Mouse (Mus musculus) liver, embryonic 12.5 days (tissue): ENCODE measurements at regions not wholly inside any gene's neighbourhood (a gene's known extent, or its start where the extent isn't known, plus 50 kb on each side); places are given as distances from the start of the nearest gene placed in this dataset.

Source experiments
- ATAC-seq: fragments of 200-750 bp; cut with Nextera tagmentation; 2 replicates; pipeline ENCODE4 v1.8.0; 2017; ENCODE audit warnings: moderate number of reproducible peaks, mild to moderate bottlenecking, moderate library complexity
- H3K27ac ChIP-seq: fragments of 300-500 bp; sonication (generic); 2 replicates; pipeline ENCODE4 v1.5.1; 2016; ENCODE audit warnings: mild to moderate bottlenecking
- H3K27me3 ChIP-seq: fragments of 300-500 bp; sonication (generic); replicated peaks from 2 replicates; pipeline ENCODE4 v1.6.1; 2016; ENCODE audit warnings: mild to moderate bottlenecking, moderate library complexity
- H3K36me3 ChIP-seq: fragments of 300-500 bp; sonication (generic); 2 replicates; pipeline ENCODE4 v1.6.1; 2016; ENCODE audit warnings: mild to moderate bottlenecking, moderate library complexity
- H3K4me1 ChIP-seq: fragments of 300-500 bp; sonication (generic); 2 replicates; pipeline ENCODE4 v1.6.1; 2016
- H3K4me2 ChIP-seq: fragments of 300-500 bp; sonication (generic); 2 replicates; pipeline ENCODE4 v1.6.1; 2016; ENCODE audit warnings: mild to moderate bottlenecking, moderate library complexity
- H3K4me3 ChIP-seq: fragments of 300-500 bp; sonication (generic); 2 replicates; pipeline ENCODE4 v1.5.1; 2016; ENCODE audit warnings: mild to moderate bottlenecking, moderate library complexity
- H3K9ac ChIP-seq: fragments of 300-500 bp; sonication (generic); 2 replicates; pipeline ENCODE4 v1.6.1; 2016; ENCODE audit warnings: mild to moderate bottlenecking, moderate library complexity
- H3K9me3 ChIP-seq: fragments of 300-500 bp; sonication (generic); replicated peaks from 2 replicates; pipeline ENCODE4 v1.6.1; 2016; ENCODE audit warnings: mild to moderate bottlenecking, moderate library complexity
- WGBS: fragments of 180-500 bp; shearing (Covaris S2); methylation state at CpG from one replicate; pipeline ENCODE4 v1.1.7; 2016; ENCODE audit not compliant: insufficient replicate concordance; 5-methylcytosine and 5-hydroxymethylcytosine counted together

GRCm38 (mm10) chr7:71472384-71473141, 121.3 kb upstream of the Gm10295 start:
- 61% methylated on average over 12 of the region's 12 CpGs for WGBS
- H3K9me3 ChIP-seq, result no peaks in the 10 kb centered on the region
- H3K36me3 ChIP-seq, result no peaks in the 10 kb centered on the region
- H3K9ac ChIP-seq, result no peak overlapping the region
- peaks cover 5% of the 10 kb centered on the region; the same call in 1 of the 2 replicates for H3K4me1 ChIP-seq
- no peak overlapping the region for H3K4me2 ChIP-seq
- 0 out of 2 replicates have a peak overlapping the region, but pooled peaks have one; percentile 14 for H3K27ac ChIP-seq
- ATAC-seq, result no peak
- no peak overlapping the region for H3K4me3 ChIP-seq
- no peaks in the 10 kb centered on the region for H3K27me3 ChIP-seq

DNA sequence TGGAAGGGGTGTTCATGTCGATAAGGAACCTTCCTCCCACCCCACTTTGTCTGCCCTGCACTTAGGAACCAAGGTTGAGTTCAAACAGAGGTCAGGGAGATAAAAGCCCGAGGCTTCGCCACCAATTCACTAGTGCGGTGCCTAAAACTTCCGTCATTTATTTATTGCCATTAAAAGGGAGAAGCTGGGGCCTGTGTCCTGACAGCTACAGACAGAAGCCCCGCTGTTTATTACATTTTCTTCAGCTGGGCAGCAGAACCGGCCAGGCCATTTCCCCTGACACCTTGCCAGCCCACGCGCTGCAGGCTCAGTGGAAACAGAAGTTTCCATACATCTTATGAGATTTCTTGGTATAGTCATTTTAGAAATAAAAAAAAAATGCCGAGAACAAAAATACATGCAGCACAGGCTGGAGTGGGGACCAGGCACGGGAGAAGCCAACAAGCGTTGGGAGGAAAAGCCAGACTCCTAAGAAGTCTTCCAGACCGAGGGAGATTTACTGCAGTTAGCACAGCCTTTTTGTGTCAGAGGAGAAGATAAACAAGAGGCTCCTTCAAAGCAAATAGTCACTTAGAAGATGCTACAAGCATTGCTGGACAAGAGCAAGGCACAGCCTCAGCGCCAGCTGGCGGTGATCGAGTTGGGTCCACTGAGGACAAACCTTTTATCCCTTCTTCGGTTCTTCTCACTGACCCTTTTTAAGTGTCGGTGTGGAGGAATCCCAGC, 120.5 kb upstream of the Gm10295 start:
- ATAC-seq, result no peak
- peaks cover 5% of the 10 kb centered on the region; the same call in 1 of the 2 replicates for H3K4me1 ChIP-seq
- 38% methylated on average over 18 of the region's 18 CpGs for WGBS
- no peak overlapping the region for H3K4me2 ChIP-seq
- H3K36me3 ChIP-seq, result no peaks in the 10 kb centered on the region
- H3K27me3 ChIP-seq, result no peaks in the 10 kb centered on the region
- no peaks in the 10 kb centered on the region for H3K9me3 ChIP-seq
- 0 out of 2 replicates have a peak overlapping the region, but pooled peaks have one; percentile 14 for H3K27ac ChIP-seq
- H3K9ac ChIP-seq, result no peak overlapping the region
- H3K4me3 ChIP-seq, result no peak overlapping the region

DNA sequence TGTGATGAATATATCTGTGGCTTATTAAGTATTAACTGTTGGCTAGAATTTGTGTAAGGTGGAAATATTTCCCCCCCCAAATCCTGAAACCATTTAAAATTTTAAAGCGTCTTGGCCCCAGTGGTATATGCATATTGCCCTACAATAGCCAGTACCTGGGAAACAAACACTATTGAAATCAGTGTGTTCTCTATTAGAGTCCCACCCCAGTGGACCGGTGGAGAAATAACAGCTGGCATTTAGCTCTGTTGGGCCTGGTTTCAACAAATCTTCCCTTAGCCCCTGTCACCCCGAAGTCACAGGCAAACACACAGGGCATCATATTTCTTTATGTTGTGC, 120.0 kb upstream of the Gm10295 start:
- Histone ChIP-seq H3K4me1 (peaks cover 5% of the 10 kb centered on the region; the same call in 1 of the 2 replicates), H3K4me2 (no peak overlapping the region), H3K4me3 (no peak overlapping the region), H3K27me3 (no peaks in the 10 kb centered on the region), H3K9ac (no peak overlapping the region), H3K36me3 (no peaks in the 10 kb centered on the region), H3K9me3 (no peaks in the 10 kb centered on the region), H3K27ac (no peak overlapping the region)
- no peak for ATAC-seq
- WGBS, result 32% methylated on average over 3 of the region's 3 CpGs

DNA sequence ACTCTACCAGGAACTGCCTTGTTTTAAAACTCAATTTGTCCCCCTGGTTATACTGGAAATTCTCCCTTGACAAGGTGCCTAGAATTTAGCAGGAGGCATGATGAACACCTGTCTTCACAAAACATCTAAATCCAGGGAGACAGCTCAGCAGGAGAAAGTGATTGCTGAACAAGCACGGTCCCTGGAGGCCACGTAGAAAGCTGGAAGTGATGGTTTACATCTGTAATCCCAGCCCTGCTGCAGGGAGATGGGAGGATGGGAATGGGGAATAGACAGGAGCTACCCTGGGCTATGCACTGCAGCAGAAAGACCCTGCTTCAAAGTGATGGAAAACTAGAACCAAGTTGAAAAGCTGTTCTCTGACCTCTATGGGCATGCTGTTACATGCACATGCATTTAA, 119.1 kb upstream of the Gm10295 start:
- Histone ChIP-seq H3K4me1 (peaks cover 5% of the 10 kb centered on the region; the same call in 1 of the 2 replicates), H3K27me3 (no peaks in the 10 kb centered on the region), H3K4me3 (no peak overlapping the region), H3K4me2 (no peak overlapping the region), H3K9me3 (no peaks in the 10 kb centered on the region), H3K36me3 (no peaks in the 10 kb centered on the region), H3K27ac (no peak overlapping the region), H3K9ac (no peak overlapping the region)
- 64% methylated on average over 2 of the region's 2 CpGs for WGBS
- no peak for ATAC-seq

GRCm38 (mm10) chr7:71469951-71470350, 118.7 kb upstream of the Gm10295 start:
- ATAC-seq, result no peak
- H3K4me1 ChIP-seq, result peaks cover 5% of the 10 kb centered on the region; the same call in 1 of the 2 replicates
- no peak overlapping the region for H3K9ac ChIP-seq
- H3K9me3 ChIP-seq, result no peaks in the 10 kb centered on the region
- H3K36me3 ChIP-seq, result no peaks in the 10 kb centered on the region
- H3K4me3 ChIP-seq, result no peak overlapping the region
- H3K27me3 ChIP-seq, result no peaks in the 10 kb centered on the region
- 67% methylated on average over 4 of the region's 4 CpGs for WGBS
- no peak overlapping the region for H3K4me2 ChIP-seq
- H3K27ac ChIP-seq, result no peak overlapping the region

DNA sequence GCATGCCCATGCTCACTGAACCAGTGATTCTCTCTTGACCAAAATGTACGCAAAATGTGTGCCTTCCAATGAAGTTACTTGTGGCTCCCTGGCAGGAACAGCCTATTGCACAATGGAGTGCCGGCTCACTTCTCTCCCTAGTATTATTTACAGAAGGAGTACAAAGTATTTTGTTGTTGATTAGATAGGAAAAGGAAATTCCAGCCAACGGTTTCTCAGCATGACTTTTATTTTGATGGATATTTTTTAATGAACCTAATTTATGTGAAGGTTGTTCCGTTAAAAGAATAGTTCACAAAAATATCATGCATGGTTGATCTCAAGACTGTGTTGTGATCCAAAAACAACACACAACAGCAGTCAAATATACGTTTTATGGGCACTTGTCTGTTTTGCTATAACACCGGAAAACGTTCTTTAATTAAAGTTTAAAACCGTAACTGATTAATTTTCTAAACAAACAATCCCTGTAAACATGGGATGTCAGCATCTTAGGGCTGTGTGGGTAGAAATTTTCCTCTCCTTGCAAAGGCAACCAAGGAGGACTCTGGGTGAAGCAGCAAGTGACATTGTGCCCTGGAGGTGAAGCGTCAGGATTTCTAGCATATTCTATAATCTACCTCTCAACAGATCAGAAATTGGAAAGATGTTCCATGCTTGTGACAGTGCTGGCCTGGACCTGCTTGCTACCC, 116.3 kb upstream of the Gm10295 start:
- no peaks in the 10 kb centered on the region for H3K9me3 ChIP-seq

GRCm38 (mm10) chr7:71464127-71464526, 112.8 kb upstream of the Gm10295 start:
- H3K27ac ChIP-seq, result no peak overlapping the region
- H3K9ac ChIP-seq, result no peak overlapping the region
- ATAC-seq, result no peak
- H3K4me3 ChIP-seq, result no peak overlapping the region
- 0 out of 2 replicates have a peak, but pooled peaks cover 4% of the 10 kb centered on the region for H3K4me1 ChIP-seq
- H3K4me2 ChIP-seq, result no peak overlapping the region
- no peaks in the 10 kb centered on the region for H3K36me3 ChIP-seq
- H3K27me3 ChIP-seq, result no peaks in the 10 kb centered on the region
- no peaks in the 10 kb centered on the region for H3K9me3 ChIP-seq

More for the DNA sequence above, 116.3 kb upstream of the Gm10295 start:
- peaks cover 5% of the 10 kb centered on the region; the same call in 1 of the 2 replicates for H3K4me1 ChIP-seq
- no peaks in the 10 kb centered on the region for H3K27me3 ChIP-seq
- no peak overlapping the region for H3K4me3 ChIP-seq
- no peaks in the 10 kb centered on the region for H3K36me3 ChIP-seq
- H3K4me2 ChIP-seq, result no peak overlapping the region
- H3K9ac ChIP-seq, result no peak overlapping the region
- H3K27ac ChIP-seq, result no peak overlapping the region
- ATAC-seq, result no peak
- 59% methylated on average over 9 of the region's 9 CpGs for WGBS

- Histone ChIP-seq H3K4me3 (no peak overlapping the region), H3K27me3 (no peaks in the 10 kb centered on the region), H3K4me1 (0 out of 2 replicates have a peak, but pooled peaks cover 4% of the 10 kb centered on the region), H3K9me3 (no peaks in the 10 kb centered on the region), H3K27ac (no peak overlapping the region), H3K36me3 (no peaks in the 10 kb centered on the region), H3K9ac (no peak overlapping the region), H3K4me2 (no peak overlapping the region)
- no peak for ATAC-seq
- 40% methylated on average over 2 of the region's 2 CpGs for WGBS
Observed at GRCm38 (mm10) chr7:71463565-71463964, 112.3 kb upstream of the Gm10295 start.

DNA sequence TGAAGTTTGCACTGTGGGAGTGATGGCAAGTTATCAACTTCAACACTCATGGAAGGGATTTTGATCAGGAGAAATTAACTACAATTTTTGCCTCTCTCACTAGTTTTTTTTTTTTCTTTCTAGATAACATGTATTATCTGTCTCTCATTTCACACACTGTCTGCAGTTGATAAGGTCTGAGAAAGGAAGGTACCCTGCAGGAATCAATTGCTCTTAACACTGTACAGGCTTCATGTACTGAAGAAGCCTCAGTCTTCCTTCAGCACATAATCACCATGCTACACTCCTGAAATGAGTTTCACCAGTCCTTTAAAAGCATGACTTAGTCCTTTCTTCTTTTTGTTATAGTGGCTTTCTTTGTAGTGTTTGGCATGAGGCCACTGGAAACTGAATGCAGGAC, 108.5 kb upstream of the Gm10295 start:
- H3K36me3 ChIP-seq, result no peaks in the 10 kb centered on the region
- H3K27ac ChIP-seq, result no peak overlapping the region
- ATAC-seq, result peak; percentile 75
- no peak overlapping the region for H3K4me2 ChIP-seq
- no peaks in the 10 kb centered on the region for H3K9me3 ChIP-seq
- H3K27me3 ChIP-seq, result no peaks in the 10 kb centered on the region
- H3K9ac ChIP-seq, result no peak overlapping the region
- H3K4me1 ChIP-seq, result peaks cover 13% of the 10 kb centered on the region
- H3K4me3 ChIP-seq, result no peak overlapping the region

DNA sequence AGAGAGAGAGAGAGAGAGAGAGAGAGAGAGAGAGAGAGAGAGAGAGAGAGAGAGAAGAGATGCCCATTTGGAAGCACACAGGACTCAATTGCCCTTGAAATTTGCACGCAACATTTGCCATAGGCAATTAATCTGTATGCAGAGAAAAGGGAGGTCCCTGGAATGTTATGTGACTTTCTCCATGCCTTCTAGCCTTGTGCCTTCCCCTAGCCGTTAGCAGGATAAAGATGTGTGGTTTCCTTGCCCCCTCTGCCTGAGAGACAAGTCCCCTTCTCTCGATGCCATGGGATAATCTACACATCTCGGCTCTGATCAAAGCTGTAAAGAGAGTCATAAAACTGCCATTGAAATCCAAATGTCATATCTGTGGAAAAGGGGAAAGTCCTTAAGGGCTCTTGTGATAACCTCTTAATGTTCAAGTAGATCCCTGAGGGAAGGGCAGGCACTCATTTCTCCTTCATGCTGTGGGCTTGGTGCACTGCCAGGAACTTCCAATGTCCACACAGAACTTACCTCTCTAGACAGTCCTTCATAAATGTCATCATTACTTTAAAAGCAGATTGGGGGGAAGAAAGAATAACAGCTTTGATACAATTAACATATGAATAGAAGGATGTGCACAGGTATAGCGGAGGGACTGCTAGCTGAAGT, 106.9 kb upstream of the Gm10295 start:
- H3K27ac ChIP-seq, result no peak overlapping the region
- no peaks in the 10 kb centered on the region for H3K27me3 ChIP-seq
- H3K36me3 ChIP-seq, result no peaks in the 10 kb centered on the region
- peaks cover 13% of the 10 kb centered on the region for H3K4me1 ChIP-seq
- WGBS, result 63% methylated on average over 5 of the region's 5 CpGs
- ATAC-seq, result no peak
- no peaks in the 10 kb centered on the region for H3K9me3 ChIP-seq
- no peak overlapping the region for H3K4me3 ChIP-seq
- no peak overlapping the region for H3K4me2 ChIP-seq
- H3K9ac ChIP-seq, result no peak overlapping the region

DNA sequence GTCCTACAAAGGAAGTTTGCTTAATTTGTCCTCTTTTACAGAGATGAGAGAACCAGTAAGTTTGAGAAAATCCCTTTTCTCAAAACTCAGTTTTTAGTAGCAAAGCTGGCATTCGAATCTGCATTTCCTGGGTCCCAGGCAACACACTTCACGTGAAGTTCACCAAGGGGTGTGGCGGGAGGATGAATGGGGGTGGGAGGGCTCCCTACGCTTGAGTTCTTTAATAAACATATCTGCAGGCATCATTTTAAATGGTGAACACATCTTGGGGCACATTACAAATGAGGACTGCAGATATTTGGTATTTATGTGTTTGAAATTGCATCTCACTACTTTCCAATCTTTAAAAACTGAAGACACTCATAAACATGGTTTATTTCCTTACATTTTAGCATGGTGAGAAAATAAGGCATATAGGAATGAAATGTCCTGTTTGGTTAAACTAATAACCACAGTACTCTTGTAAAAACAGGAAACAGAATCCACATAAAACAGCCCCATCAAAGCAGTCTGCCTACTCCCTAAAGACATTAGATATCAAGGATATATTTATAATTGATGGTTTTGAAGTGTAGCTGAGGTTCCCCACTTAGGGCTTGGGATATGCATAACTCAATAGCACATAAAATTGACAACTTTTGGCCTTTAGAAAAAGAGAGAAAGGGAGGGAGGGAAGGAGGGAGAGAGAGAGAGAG, 106.3 kb upstream of the Gm10295 start:
- Histone ChIP-seq H3K4me1 (peaks cover 13% of the 10 kb centered on the region), H3K36me3 (no peaks in the 10 kb centered on the region), H3K9me3 (no peaks in the 10 kb centered on the region), H3K9ac (no peak overlapping the region), H3K27ac (no peak overlapping the region), H3K4me2 (no peak overlapping the region), H3K27me3 (no peaks in the 10 kb centered on the region), H3K4me3 (no peak overlapping the region)
- WGBS, result 71% methylated on average over 4 of the region's 4 CpGs
- ATAC-seq, result no peak
